Mouse (Mus musculus): ENCODE results near the gene Adcy6. TPM values are rescaled to one million over a fixed set of nuclear protein-coding genes. Genes with fewer than 3 reads are reported as not detected.

Adcy6 gene
- polyA plus RNA-seq, 1 experiment from 2014 or later = 12.3 TPM

DNA sequence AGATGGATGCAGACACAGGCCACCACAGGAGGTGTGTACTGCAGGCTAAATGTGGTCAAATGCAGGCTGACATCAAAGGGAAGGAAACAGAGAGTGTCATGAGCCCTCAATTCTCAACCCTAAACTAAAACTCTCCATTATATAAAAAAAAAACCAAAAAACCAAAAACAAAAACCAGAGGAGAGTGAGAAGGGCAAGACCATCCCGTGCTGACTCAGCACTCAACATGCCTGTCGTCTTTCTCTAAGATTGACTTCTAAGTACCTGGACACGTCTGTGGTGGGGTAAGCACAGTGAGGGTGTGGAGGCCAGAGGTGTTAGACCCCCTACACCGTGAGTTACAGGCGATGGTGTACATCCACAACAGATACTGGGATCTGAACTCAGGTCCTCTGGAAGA is 63.0 kb downstream of the Adcy6 start:
- ATAC-seq (replicated peaks; ENCODE audit: low FRiP score) = no peak
- 90% methylated on average over 5 of the region's 5 CpGs for WGBS
- Histone ChIP-seq H3K4me1 (replicated peaks; ENCODE audit: control insufficient read depth, insufficient read depth, low read length) (0 out of 2 replicates have a peak, but pooled peaks cover 2% of the 10 kb centered on the region), H3K9ac (ENCODE audit: low read depth, low read length) (no peak overlapping the region), H3K4me3 (ENCODE audit: low read depth, low read length) (no peak overlapping the region), H3K4me2 (no peak overlapping the region), H3K36me3 (ENCODE audit: control insufficient read depth, insufficient read depth, low read length) (peaks cover 50% of the 10 kb centered on the region), H3K9me3 (ENCODE audit: control insufficient read depth, low read length) (no peaks in the 10 kb centered on the region), H3K27me3 (replicated peaks; ENCODE audit: control insufficient read depth, insufficient read depth, low read length) (no peaks in the 10 kb centered on the region), H3K27ac (ENCODE audit: low read depth, low read length) (no peak overlapping the region)
- no peak for DNase-seq (ENCODE audit: low spot score)

DNA sequence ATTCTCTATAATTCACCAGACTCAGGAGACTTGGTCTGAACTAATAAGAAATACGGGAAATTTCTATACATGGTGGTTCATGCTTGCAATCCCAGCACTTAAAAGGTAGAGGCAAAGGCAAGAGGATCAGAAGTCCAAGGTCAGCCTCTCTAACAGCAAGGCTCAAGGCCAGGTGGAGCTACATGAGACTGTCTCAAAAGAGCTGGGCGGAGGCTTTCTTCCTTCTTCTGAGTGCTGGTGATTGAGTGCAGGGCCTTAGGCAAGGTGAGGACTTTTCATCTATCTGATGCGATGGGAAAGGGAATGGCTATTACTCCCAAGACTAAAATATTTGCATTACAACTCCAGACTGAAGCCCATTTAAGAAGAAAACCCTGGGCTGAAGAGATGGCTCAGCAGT is 64.7 kb downstream of the Adcy6 start:
- WGBS = 93% methylated on average over 3 of the region's 3 CpGs

DNA sequence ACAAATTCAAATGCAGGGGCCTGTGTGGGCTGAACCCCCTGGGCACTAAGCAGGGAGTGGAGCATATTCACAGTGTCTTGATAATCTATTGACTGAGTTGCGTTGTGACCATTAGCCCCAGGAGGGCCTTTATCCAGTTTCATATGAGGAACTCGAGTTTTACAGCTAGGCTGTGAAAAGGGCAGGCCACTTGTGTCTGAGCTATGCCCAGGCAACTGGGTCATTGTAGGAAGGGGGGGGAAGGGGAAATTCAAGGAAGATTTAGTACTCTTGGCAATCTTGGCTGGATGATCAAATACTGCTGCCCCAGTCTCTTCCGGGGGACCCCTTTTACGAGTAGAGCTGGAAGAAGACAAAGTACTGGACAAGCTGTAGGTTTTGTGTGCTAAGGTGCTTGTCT is 66.5 kb downstream of the Adcy6 start:
- Histone ChIP-seq H3K4me3 (ENCODE audit: low read depth, low read length) (no peak overlapping the region), H3K4me2 (no peak overlapping the region), H3K9ac (ENCODE audit: low read depth, low read length) (no peak overlapping the region), H3K36me3 (ENCODE audit: control insufficient read depth, insufficient read depth, low read length) (peaks cover 28% of the 10 kb centered on the region), H3K9me3 (ENCODE audit: control insufficient read depth, low read length) (no peaks in the 10 kb centered on the region), H3K4me1 (replicated peaks; ENCODE audit: control insufficient read depth, insufficient read depth, low read length) (0 out of 2 replicates have a peak, but pooled peaks cover 9% of the 10 kb centered on the region), H3K27ac (ENCODE audit: low read depth, low read length) (no peak overlapping the region), H3K27me3 (replicated peaks; ENCODE audit: control insufficient read depth, insufficient read depth, low read length) (no peaks in the 10 kb centered on the region)
- WGBS = 97% methylated on average over 4 of the region's 4 CpGs
- no peak for ATAC-seq (replicated peaks; ENCODE audit: low FRiP score)
- DNase-seq (ENCODE audit: low spot score) = no peak

More for the DNA sequence above, 64.7 kb downstream of the Adcy6 start:
- Histone ChIP-seq H3K4me1 (replicated peaks; ENCODE audit: control insufficient read depth, insufficient read depth, low read length) (0 out of 2 replicates have a peak, but pooled peaks cover 9% of the 10 kb centered on the region), H3K4me3 (ENCODE audit: low read depth, low read length) (no peak overlapping the region), H3K36me3 (ENCODE audit: control insufficient read depth, insufficient read depth, low read length) (peaks cover 40% of the 10 kb centered on the region), H3K9ac (ENCODE audit: low read depth, low read length) (no peak overlapping the region), H3K9me3 (ENCODE audit: control insufficient read depth, low read length) (no peaks in the 10 kb centered on the region), H3K4me2 (no peak overlapping the region), H3K27me3 (replicated peaks; ENCODE audit: control insufficient read depth, insufficient read depth, low read length) (no peaks in the 10 kb centered on the region), H3K27ac (ENCODE audit: low read depth, low read length) (no peak overlapping the region)
- ATAC-seq (replicated peaks; ENCODE audit: low FRiP score) (no peak), DNase-seq (ENCODE audit: low spot score) (no peak)

DNA sequence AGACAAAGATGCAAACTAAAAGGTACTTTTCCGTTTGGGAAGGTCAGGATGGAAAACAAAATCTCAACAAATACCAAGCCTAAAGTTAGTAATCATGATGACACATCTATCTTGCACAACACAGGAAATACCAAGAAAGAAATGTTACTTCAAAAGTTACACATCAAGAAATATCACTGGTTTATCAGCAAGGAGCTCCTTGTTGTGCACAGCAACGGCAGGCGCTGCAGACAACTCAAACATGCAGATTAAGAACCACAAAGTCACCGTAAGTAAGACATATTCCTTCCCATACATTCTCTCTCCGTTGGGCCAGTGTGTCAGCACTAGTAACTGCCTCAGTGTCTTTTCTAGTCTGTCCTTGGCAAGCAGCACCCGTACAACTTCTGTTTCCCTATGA is 68.8 kb downstream of the Adcy6 start:
- H3K4me2 ChIP-seq = no peak overlapping the region
- no peaks in the 10 kb centered on the region for H3K9me3 ChIP-seq (ENCODE audit: control insufficient read depth, low read length)
- peaks cover 27% of the 10 kb centered on the region for H3K36me3 ChIP-seq (ENCODE audit: control insufficient read depth, insufficient read depth, low read length)
- H3K27me3 ChIP-seq (replicated peaks; ENCODE audit: control insufficient read depth, insufficient read depth, low read length) = no peaks in the 10 kb centered on the region
- no peak overlapping the region for H3K4me3 ChIP-seq (ENCODE audit: low read depth, low read length)
- no peak overlapping the region for H3K9ac ChIP-seq (ENCODE audit: low read depth, low read length)
- WGBS = 65% methylated on average over 6 of the region's 6 CpGs
- DNase-seq (ENCODE audit: low spot score) (no peak), ATAC-seq (replicated peaks; ENCODE audit: low FRiP score) (no peak)
- 0 out of 2 replicates have a peak, but pooled peaks cover 9% of the 10 kb centered on the region for H3K4me1 ChIP-seq (replicated peaks; ENCODE audit: control insufficient read depth, insufficient read depth, low read length)
- no peak overlapping the region for H3K27ac ChIP-seq (ENCODE audit: low read depth, low read length)

Other genes starting within 250 kb of the Adcy6 start
- not detected in 2 replicates for gene Olfr283, start 229.1 kb downstream of the Adcy6 start, polyA plus RNA-seq (2014; fragmentation: Nextera tagmentation; extraction: Ambion mirVana)
- not detected in 2 replicates for gene Olfr282, start 178.9 kb downstream of the Adcy6 start, polyA plus RNA-seq (2014; fragmentation: Nextera tagmentation; extraction: Ambion mirVana)
- gene Olfr281, start 157.5 kb downstream of the Adcy6 start, polyA plus RNA-seq (2014; fragmentation: Nextera tagmentation; extraction: Ambion mirVana) = not detected in 2 replicates
- gene OR5BS1P, start 140.2 kb downstream of the Adcy6 start, polyA plus RNA-seq (2014; fragmentation: Nextera tagmentation; extraction: Ambion mirVana) = not detected in 2 replicates
- not detected in 2 replicates for gene Lalba, start 127.4 kb downstream of the Adcy6 start, polyA plus RNA-seq (2014; fragmentation: Nextera tagmentation; extraction: Ambion mirVana)
- not detected in 2 replicates for gene Olfr279, start 117.7 kb downstream of the Adcy6 start, polyA plus RNA-seq (2014; fragmentation: Nextera tagmentation; extraction: Ambion mirVana)
- 92.6 and 94.2 TPM in 2 replicates for gene Kansl2, start 75.8 kb downstream of the Adcy6 start, polyA plus RNA-seq (2014; fragmentation: Nextera tagmentation; extraction: Ambion mirVana)
- 56.0 and 56.3 TPM in 2 replicates for gene Ccnt1, start 39.2 kb downstream of the Adcy6 start, polyA plus RNA-seq (2014; fragmentation: Nextera tagmentation; extraction: Ambion mirVana)
- gene 4930415O20Rik, start 39.1 kb downstream of the Adcy6 start, polyA plus RNA-seq (2014; fragmentation: Nextera tagmentation; extraction: Ambion mirVana) = 0.55 TPM in 1 of 2 replicates, not detected in the other
- 13.2 TPM in 2 replicates for gene Cacnb3, start 20.8 kb upstream of the Adcy6 start, polyA plus RNA-seq (2014; fragmentation: Nextera tagmentation; extraction: Ambion mirVana)
- 18.8 and 19.4 TPM in 2 replicates for gene Ddx23, start 52.8 kb upstream of the Adcy6 start, polyA plus RNA-seq (2014; fragmentation: Nextera tagmentation; extraction: Ambion mirVana)
- 0.60 and 0.68 TPM in 2 replicates for gene Rnd1, start 67.4 kb upstream of the Adcy6 start, polyA plus RNA-seq (2014; fragmentation: Nextera tagmentation; extraction: Ambion mirVana)
- gene Ccdc65, start 98.1 kb upstream of the Adcy6 start, polyA plus RNA-seq (2014; fragmentation: Nextera tagmentation; extraction: Ambion mirVana) = 0.09 and 0.19 TPM in 2 replicates
- 101 and 105 TPM in 2 replicates for gene Fkbp11, start 118.1 kb upstream of the Adcy6 start, polyA plus RNA-seq (2014; fragmentation: Nextera tagmentation; extraction: Ambion mirVana)
- gene Arf3, start 153.1 kb upstream of the Adcy6 start, polyA plus RNA-seq (2014; fragmentation: Nextera tagmentation; extraction: Ambion mirVana) = 25.3 and 25.8 TPM in 2 replicates
- gene Wnt10b, start 168.1 kb upstream of the Adcy6 start, polyA plus RNA-seq (2014; fragmentation: Nextera tagmentation; extraction: Ambion mirVana) = not detected in 2 replicates
- not detected in 2 replicates for gene Wnt1, start 179.8 kb upstream of the Adcy6 start, polyA plus RNA-seq (2014; fragmentation: Nextera tagmentation; extraction: Ambion mirVana)
- gene Ddn, start 199.4 kb upstream of the Adcy6 start, polyA plus RNA-seq (2014; fragmentation: Nextera tagmentation; extraction: Ambion mirVana) = 0.12 and 0.16 TPM in 2 replicates
- gene Prkag1, start 221.4 kb upstream of the Adcy6 start, polyA plus RNA-seq (2014; fragmentation: Nextera tagmentation; extraction: Ambion mirVana) = 128 and 140 TPM in 2 replicates

Measured in liver, embryonic 11.5 days (tissue).